Mouse (Mus musculus): Measurements from ENCODE around the gene Ctdnep1. TPM values are rescaled to one million over a fixed set of nuclear protein-coding genes. Genes with fewer than 3 reads are reported as not detected.

Gene Ctdnep1
- 15.1 and 15.6 TPM in 2 replicates for polyA plus RNA-seq (2021; fragmentation: Nextera tagmentation)
- long read RNA-seq, experiment 1, transcript Ctdnep1-201 (8 exons, 1,627 nt), result major isoform, 8 of 19 reads
- long read RNA-seq, experiment 1, partial matches to known transcripts, result 8 of 19 reads
- long read RNA-seq, experiment 1, other reads (novel, unspliced or antisense), result 2 of 19 reads
- long read RNA-seq, experiment 2, transcript Ctdnep1-201 (8 exons, 1,627 nt), result major isoform, 8 of 10 reads
- long read RNA-seq, experiment 2, partial matches to known transcripts, result 2 of 10 reads
- long read RNA-seq, experiment 2, other reads (novel, unspliced or antisense), result 0 of 10 reads

DNA sequence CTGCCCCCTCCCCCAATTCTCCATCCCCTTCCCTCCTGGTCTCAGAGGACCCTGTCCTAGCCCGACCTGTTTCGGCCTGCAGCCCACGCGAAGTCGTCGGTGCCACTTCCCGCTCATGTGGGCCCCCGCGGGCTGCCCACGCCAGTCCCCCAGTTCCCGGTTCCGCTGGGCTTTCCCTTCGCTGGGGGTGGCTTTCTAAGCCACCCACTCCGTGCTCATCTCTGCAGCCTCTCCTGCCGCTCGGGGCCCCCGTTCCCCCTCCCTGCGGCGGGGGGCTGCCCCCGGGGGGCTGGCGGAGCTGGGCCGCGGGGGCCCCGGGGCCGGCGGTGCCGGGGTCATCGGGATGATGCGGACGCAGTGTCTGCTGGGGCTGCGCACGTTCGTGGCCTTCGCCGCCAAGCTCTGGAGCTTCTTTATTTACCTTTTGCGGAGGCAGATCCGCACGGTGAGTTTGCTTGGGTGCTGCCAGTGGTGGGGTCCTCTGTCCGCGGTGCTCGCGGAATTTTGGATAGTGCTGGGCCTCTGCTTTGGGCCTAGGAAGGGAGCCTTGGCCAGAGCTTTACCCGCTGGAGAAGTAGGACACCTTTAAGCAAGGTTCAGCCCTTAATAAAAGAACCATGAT is at the start of gene Ctdnep1:
Ctdnep1 (plus strand) TSS at position 16 of the 622 bp plus-strand sequence.

GRCm38 (mm10) chr11:69935137-69935879 is 45.6 kb upstream of the Ctdnep1 start, which contains the start of gene Ybx2:
Ybx2 (plus strand) TSS chr11:69935796.

DNA sequence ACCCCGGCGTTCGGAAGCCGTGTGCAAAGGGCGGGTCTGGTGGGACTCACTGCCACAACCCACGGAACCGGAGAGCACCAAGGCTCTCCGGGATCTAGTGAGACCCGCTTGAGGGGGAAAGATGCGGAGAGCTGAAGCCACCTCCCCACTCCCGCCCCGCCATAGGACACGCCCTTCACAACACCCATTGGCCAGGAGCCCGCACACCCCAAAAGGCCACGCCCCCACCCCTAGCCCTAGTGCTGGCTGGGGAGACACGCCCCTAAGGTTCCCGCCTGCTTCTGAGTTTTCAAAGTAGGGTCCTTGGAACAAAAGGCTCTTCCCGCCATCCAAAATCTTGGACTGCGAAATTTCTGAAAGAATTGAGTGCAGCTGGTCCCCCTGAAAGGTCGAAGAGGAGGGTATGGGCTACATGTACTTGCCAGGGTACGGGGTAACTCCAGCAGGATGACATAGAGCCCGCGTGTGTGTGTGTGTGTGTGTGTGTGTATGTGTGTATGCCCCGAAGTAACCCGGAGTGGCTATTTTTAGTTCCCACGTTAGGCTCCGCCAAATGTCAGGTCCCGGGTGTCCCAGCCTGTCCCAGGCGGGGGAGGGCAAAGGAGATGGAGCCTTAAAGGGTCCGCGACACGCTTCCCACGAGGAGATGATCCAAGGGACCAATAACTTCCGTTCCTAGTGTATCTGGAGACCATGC is 32.7 kb upstream of the Ctdnep1 start, which contains the start of gene Slc2a4:
Slc2a4 (minus strand) TSS at position 123 of the 697 bp plus-strand sequence.

GRCm38 (mm10) chr11:69964650-69965270 is 16.2 kb upstream of the Ctdnep1 start, which contains the start of gene Cldn7:
Cldn7 (plus strand) TSS chr11:69964779.

DNA sequence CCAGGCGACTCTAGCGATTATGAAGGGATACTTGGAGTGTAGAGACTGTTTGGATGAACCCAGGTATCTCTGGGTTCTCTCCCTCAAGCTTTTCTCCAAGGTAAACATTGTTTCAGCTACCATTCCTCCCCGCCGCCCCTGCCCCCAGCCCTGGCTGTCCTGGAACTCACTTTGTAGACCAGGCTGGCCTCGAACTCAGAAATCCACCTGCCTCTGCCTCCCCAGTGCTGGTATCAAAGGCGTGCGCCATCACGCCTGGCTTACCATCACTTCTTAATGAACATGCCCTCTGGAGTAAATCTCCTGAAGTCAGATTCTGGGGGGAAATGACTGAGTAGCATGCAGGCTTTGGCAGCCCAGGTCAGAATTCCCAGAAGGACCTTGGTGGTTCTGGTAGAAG is 1.3 kb downstream of the Ctdnep1 start, which contains the start of gene Elp5:
Elp5 (minus strand) TSS at position 293 of the 400 bp plus-strand sequence.

DNA sequence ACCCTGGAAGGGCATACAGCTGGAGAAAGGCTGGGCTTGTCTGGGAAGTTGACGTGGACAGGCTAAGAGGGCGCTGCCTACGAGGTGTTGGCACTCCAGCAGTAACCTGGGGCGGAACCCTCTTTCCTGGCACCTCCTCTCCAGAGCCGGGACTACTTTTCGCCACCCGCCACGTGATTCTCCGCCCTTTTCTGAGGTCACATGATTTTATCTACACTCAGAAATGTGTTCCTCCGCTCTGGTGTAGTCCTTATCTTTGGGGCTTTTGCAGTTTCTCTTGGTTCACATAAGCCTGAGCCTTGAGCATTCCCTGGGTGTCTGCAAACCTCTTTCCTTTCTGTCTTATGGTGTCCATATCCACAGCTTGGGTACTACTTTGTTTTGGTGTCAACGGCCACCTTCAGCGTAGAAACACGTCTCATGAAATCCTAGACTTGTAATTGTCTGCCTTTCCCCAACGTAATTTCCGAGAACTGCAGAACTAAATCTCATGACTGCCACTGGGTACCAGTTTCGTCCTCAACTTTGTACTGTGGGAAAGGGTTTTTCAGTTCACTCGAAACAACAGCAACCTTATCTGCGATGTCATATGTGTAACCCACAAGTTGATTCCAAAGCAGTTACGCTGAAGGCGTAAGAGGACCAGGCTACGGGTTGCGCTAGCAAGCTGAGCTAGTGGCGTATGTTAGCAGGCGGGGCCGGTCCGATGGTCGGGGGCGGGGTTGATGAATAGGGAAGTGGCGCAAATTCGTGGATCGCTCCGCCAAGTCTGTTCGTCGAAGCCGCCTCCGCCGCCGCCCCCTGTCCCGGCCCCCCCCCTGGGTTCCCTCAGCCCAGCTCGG is 10.1 kb downstream of the Ctdnep1 start, which contains the start of gene Gabarap:
Gabarap (plus strand) TSS at position 294 of the 842 bp plus-strand sequence.

DNA sequence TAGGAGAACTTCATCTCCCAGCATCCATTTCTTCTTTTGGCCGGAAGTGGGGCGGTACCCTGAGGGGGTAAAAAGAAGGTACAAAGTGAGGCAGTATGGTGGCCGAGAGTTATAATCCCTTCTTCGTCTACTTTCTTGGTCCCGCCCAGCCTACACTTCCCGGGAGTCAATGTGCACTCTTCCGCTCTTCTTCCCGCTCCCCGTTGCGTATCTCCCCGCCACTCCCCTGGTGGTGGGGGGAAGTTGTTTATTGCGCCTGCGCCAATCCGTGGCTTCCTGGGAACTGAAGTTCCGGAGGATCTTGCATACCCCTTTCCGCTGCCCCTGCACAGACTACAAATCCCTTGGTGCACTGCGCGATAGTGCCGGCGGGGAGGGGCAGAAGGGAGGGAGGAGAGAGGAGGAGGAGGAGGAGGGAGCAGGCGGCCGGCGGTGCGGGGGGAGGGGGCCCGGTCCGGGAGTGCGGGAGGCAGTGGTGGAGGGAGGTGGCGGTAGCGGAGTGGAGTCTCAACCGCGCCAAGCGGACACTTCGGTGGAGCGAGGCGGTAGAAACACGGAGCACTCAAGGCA is 14.5 kb downstream of the Ctdnep1 start, which contains the start of gene Phf23:
Phf23 (plus strand) TSS at position 387 of the 570 bp plus-strand sequence.

GRCm38 (mm10) chr11:70000396-70000898 is 19.5 kb downstream of the Ctdnep1 start, which contains the start of gene Dvl2:
Dvl2 (plus strand) TSS chr11:70000595.

GRCm38 (mm10) chr11:70014880-70015558 is 34.1 kb downstream of the Ctdnep1 start, which contains the start of gene Acadvl:
Acadvl (minus strand) TSS chr11:70015411.

GRCm38 (mm10) chr11:70016669-70017068 is 35.7 kb downstream of the Ctdnep1 start, which contains the start of gene Dlg4:
Dlg4 (plus strand) TSS chr11:70016942.

Small RNAs within 50 kb of the gene (microRNA-seq; reads per million reads assigned to microRNA genes)
- not detected for gene Gm44349
- gene Mir324, result 12,002 reads per million, percentile 97 among the genes with 10 or more reads in this experiment

Other genes starting within 250 kb of the Ctdnep1 start
- 6.6 and 7.7 TPM in 2 replicates for gene Polr2a, start 222.5 kb upstream of the Ctdnep1 start, polyA plus RNA-seq (2021; fragmentation: Nextera tagmentation)
- 0.19 TPM in 1 of 2 replicates, not detected in the other for gene Slc35g3, start 219.2 kb upstream of the Ctdnep1 start, polyA plus RNA-seq (2021; fragmentation: Nextera tagmentation)
- 4.4 and 5.5 TPM in 2 replicates for gene Zbtb4, start 215.2 kb upstream of the Ctdnep1 start, polyA plus RNA-seq (2021; fragmentation: Nextera tagmentation)
- gene Chrnb1, start 185.2 kb upstream of the Ctdnep1 start, polyA plus RNA-seq (2021; fragmentation: Nextera tagmentation), result 0.25 and 0.46 TPM in 2 replicates
- gene Fgf11, start 179.3 kb upstream of the Ctdnep1 start, polyA plus RNA-seq (2021; fragmentation: Nextera tagmentation), result 3.7 and 3.9 TPM in 2 replicates
- 0.40 and 1.9 TPM in 2 replicates for gene Tmem102, start 175.5 kb upstream of the Ctdnep1 start, polyA plus RNA-seq (2021; fragmentation: Nextera tagmentation)
- not detected in 2 replicates for gene Gm39566, start 165.9 kb upstream of the Ctdnep1 start, polyA plus RNA-seq (2021; fragmentation: Nextera tagmentation)
- not detected in 2 replicates for gene Spem2, start 162.7 kb upstream of the Ctdnep1 start, polyA plus RNA-seq (2021; fragmentation: Nextera tagmentation)
- gene Spem1, start 159.0 kb upstream of the Ctdnep1 start, polyA plus RNA-seq (2021; fragmentation: Nextera tagmentation), result not detected in 2 replicates
- 10.5 and 10.6 TPM in 2 replicates for gene Nlgn2, start 143.4 kb upstream of the Ctdnep1 start, polyA plus RNA-seq (2021; fragmentation: Nextera tagmentation)
- 460 and 516 TPM in 2 replicates for gene Tmem256, start 142.6 kb upstream of the Ctdnep1 start, polyA plus RNA-seq (2021; fragmentation: Nextera tagmentation)
- 5.0 and 5.4 TPM in 2 replicates for gene Plscr3, start 134.8 kb upstream of the Ctdnep1 start, polyA plus RNA-seq (2021; fragmentation: Nextera tagmentation)
- gene Tnk1, start 122.4 kb upstream of the Ctdnep1 start, polyA plus RNA-seq (2021; fragmentation: Nextera tagmentation), result not detected in 2 replicates
- not detected in 2 replicates for gene Tmem95, start 103.1 kb upstream of the Ctdnep1 start, polyA plus RNA-seq (2021; fragmentation: Nextera tagmentation)
- gene Kctd11, start 99.8 kb upstream of the Ctdnep1 start, polyA plus RNA-seq (2021; fragmentation: Nextera tagmentation), result 0.63 and 0.64 TPM in 2 replicates
- not detected in 2 replicates for gene Acap1, start 85.6 kb upstream of the Ctdnep1 start, polyA plus RNA-seq (2021; fragmentation: Nextera tagmentation)
- 0.24 and 0.34 TPM in 2 replicates for gene 2810408A11Rik, start 80.2 kb upstream of the Ctdnep1 start, polyA plus RNA-seq (2021; fragmentation: Nextera tagmentation)
- 9.8 and 12.3 TPM in 2 replicates for gene Neurl4, start 80.1 kb upstream of the Ctdnep1 start, polyA plus RNA-seq (2021; fragmentation: Nextera tagmentation)
- gene Gps2, start 67.3 kb upstream of the Ctdnep1 start, polyA plus RNA-seq (2021; fragmentation: Nextera tagmentation), result 20.7 and 21.7 TPM in 2 replicates
- 766 and 767 TPM in 2 replicates for gene Eif5a, start 59.2 kb upstream of the Ctdnep1 start, polyA plus RNA-seq (2021; fragmentation: Nextera tagmentation)
- gene Ybx2, start 45.4 kb upstream of the Ctdnep1 start, polyA plus RNA-seq (2021; fragmentation: Nextera tagmentation), result 0.35 TPM in 1 of 2 replicates, not detected in the other
- 0.43 and 0.93 TPM in 2 replicates for gene Slc2a4, start 33.0 kb upstream of the Ctdnep1 start, polyA plus RNA-seq (2021; fragmentation: Nextera tagmentation)
- not detected in 2 replicates for gene Cldn7, start 16.4 kb upstream of the Ctdnep1 start, polyA plus RNA-seq (2021; fragmentation: Nextera tagmentation)
- 101 and 106 TPM in 2 replicates for gene Elp5, start 1.4 kb downstream of the Ctdnep1 start, polyA plus RNA-seq (2021; fragmentation: Nextera tagmentation)
- gene Gabarap, start 10.0 kb downstream of the Ctdnep1 start, polyA plus RNA-seq (2021; fragmentation: Nextera tagmentation), result 359 and 408 TPM in 2 replicates
- 8.8 and 10.5 TPM in 2 replicates for gene Phf23, start 14.6 kb downstream of the Ctdnep1 start, polyA plus RNA-seq (2021; fragmentation: Nextera tagmentation)
- 1.4 and 1.7 TPM in 2 replicates for gene Dvl2, start 19.4 kb downstream of the Ctdnep1 start, polyA plus RNA-seq (2021; fragmentation: Nextera tagmentation)
- gene Acadvl, start 34.3 kb downstream of the Ctdnep1 start, polyA plus RNA-seq (2021; fragmentation: Nextera tagmentation), result 61.5 and 64.6 TPM in 2 replicates
- gene Dlg4, start 35.8 kb downstream of the Ctdnep1 start, polyA plus RNA-seq (2021; fragmentation: Nextera tagmentation), result 64.5 and 70.1 TPM in 2 replicates
- gene Asgr1, start 72.9 kb downstream of the Ctdnep1 start, polyA plus RNA-seq (2021; fragmentation: Nextera tagmentation), result 0.48 and 2.2 TPM in 2 replicates
- gene Asgr2, start 111.5 kb downstream of the Ctdnep1 start, polyA plus RNA-seq (2021; fragmentation: Nextera tagmentation), result not detected in 2 replicates
- gene Mgl2, start 149.2 kb downstream of the Ctdnep1 start, polyA plus RNA-seq (2021; fragmentation: Nextera tagmentation), result 0.34 and 0.46 TPM in 2 replicates
- gene Clec10a, start 175.0 kb downstream of the Ctdnep1 start, polyA plus RNA-seq (2021; fragmentation: Nextera tagmentation), result 0.34 and 0.69 TPM in 2 replicates
- 4.8 and 6.3 TPM in 2 replicates for gene Slc16a11, start 231.6 kb downstream of the Ctdnep1 start, polyA plus RNA-seq (2021; fragmentation: Nextera tagmentation)
- gene Slc16a13, start 239.9 kb downstream of the Ctdnep1 start, polyA plus RNA-seq (2021; fragmentation: Nextera tagmentation), result 2.4 and 3.5 TPM in 2 replicates
- 0.25 and 0.31 TPM in 2 replicates for gene Bcl6b, start 248.6 kb downstream of the Ctdnep1 start, polyA plus RNA-seq (2021; fragmentation: Nextera tagmentation)